Mouse (Mus musculus) neural tube, embryonic 14.5 days (tissue): ENCODE measurements around the gene Atg7. TPM values are rescaled to one million over a fixed set of nuclear protein-coding genes. Genes with fewer than 3 reads are reported as not detected.

Experiments used
- ATAC-seq: fragments of 200-750 bp; cut with Nextera tagmentation; 2 replicates; pipeline ENCODE4 v1.8.0; 2017; ENCODE audit warnings: low read depth, mild to moderate bottlenecking, moderate TSS enrichment, moderate library complexity
- H3K27ac ChIP-seq: fragments of 300-500 bp; sonication (generic); 2 replicates; pipeline ENCODE4 v1.5.1; 2014; ENCODE audit warnings: low read depth, mild to moderate bottlenecking, control low read depth, low read length, moderate library complexity, mixed read lengths
- H3K27me3 ChIP-seq: fragments of 300-500 bp; sonication (generic); 2 replicates; pipeline ENCODE4 v1.6.1; 2014; ENCODE audit warnings: low read length; ENCODE audit not compliant: control insufficient read depth, insufficient read depth
- H3K36me3 ChIP-seq: fragments of 300-500 bp; sonication (generic); 2 replicates; pipeline ENCODE4 v1.6.1; 2014; ENCODE audit warnings: low read length, mixed read lengths; ENCODE audit not compliant: control insufficient read depth, insufficient read depth
- H3K4me1 ChIP-seq: fragments of 300-500 bp; sonication (generic); 2 replicates; pipeline ENCODE4 v1.6.1; 2014; ENCODE audit warnings: low read length; ENCODE audit not compliant: control insufficient read depth, insufficient read depth
- H3K4me2 ChIP-seq: fragments of 300-500 bp; sonication (generic); 2 replicates; pipeline ENCODE4 v1.6.1; 2014; ENCODE audit warnings: mild to moderate bottlenecking, low read depth, low read length, control low read depth
- H3K4me3 ChIP-seq: fragments of 300-500 bp; sonication (generic); 2 replicates; pipeline ENCODE4 v1.5.1; 2014; ENCODE audit warnings: low read depth, low read length, control low read depth, mixed read lengths
- H3K9ac ChIP-seq: fragments of 300-500 bp; sonication (generic); replicated peaks from 2 replicates; pipeline ENCODE4 v1.6.1; 2014; ENCODE audit warnings: low read depth, mild to moderate bottlenecking, control low read depth, low read length, mixed read lengths
- H3K9me3 ChIP-seq: fragments of 300-500 bp; sonication (generic); 2 replicates; pipeline ENCODE4 v1.6.1; 2016; ENCODE audit warnings: low read length; ENCODE audit not compliant: control insufficient read depth
- WGBS: fragments of 180-500 bp; shearing (Covaris S2); extraction: QIAGEN DNeasy Blood & Tissue Kit; methylation state at CpG from one replicate; pipeline ENCODE4 v1.1.7; 2014; 5-methylcytosine and 5-hydroxymethylcytosine counted together
- polyA plus RNA-seq: library from polyadenylated mRNA; unstranded; fragments of >200 nt; fragmentation: Nextera tagmentation; extraction: Ambion mirVana; gene quantifications from 2 replicates; pipeline ENCODE4 v1.2.1, GENCODE M21; 2014

Atg7 gene
- polyA plus RNA-seq, 1 experiment from 2014 or later = 15.7 TPM

DNA sequence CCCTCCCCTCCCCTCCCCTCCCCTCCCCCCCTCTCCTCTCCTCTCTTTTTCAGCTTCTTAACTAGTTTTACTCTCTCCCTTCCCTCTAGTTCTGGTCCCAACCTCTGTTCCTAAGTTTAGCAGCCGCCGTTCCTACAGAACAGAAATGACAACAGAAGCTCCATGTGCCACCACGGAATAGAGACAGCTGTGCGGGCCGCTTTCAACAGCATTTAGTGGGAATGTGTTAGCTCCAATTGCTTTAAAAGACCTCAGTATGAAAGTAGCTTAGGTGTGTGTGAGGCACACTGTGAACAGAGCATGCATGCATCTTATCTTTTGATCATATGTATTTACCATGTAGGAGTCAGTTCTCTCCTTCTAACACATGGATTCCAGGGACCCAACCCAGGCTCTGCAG, 79.1 kb downstream of the Atg7 start:
- H3K27me3 ChIP-seq = no peaks in the 10 kb centered on the region
- no peaks in the 10 kb centered on the region for H3K36me3 ChIP-seq
- H3K9ac ChIP-seq = no peak overlapping the region
- no peak overlapping the region for H3K4me3 ChIP-seq
- no peaks in the 10 kb centered on the region for H3K9me3 ChIP-seq
- 87% methylated on average over 5 of the region's 5 CpGs for WGBS
- 0 out of 2 replicates have a peak, but pooled peaks cover 16% of the 10 kb centered on the region for H3K4me1 ChIP-seq
- no peak for ATAC-seq
- H3K27ac ChIP-seq = no peak overlapping the region
- H3K4me2 ChIP-seq = no peak overlapping the region

DNA sequence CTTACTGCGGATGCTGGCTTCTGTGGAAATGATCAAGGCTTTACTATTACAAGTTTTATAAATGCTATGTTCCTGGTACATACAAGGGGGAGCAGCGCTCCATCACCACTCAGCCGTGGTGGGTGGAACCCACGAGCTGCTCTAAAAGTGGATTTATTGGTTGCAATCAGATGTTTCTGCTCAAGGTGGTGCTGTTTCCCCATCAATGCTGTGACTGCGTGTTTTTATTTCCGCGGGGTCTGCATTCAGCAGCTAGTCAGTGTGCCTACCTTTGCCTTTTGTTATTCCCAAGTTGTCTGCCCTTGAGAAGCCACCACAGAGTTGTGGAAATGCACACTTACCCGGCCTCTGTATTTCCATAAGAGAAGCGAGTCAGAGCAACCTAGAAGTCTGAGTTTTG, 81.0 kb downstream of the Atg7 start:
- Histone ChIP-seq H3K27ac (no peak overlapping the region), H3K4me3 (no peak overlapping the region), H3K27me3 (no peaks in the 10 kb centered on the region), H3K4me1 (0 out of 2 replicates have a peak, but pooled peaks cover 16% of the 10 kb centered on the region), H3K9me3 (no peaks in the 10 kb centered on the region), H3K36me3 (no peaks in the 10 kb centered on the region), H3K9ac (no peak overlapping the region), H3K4me2 (no peak overlapping the region)
- 18% methylated on average over 9 of the region's 9 CpGs for WGBS
- ATAC-seq = peak; percentile 74

DNA sequence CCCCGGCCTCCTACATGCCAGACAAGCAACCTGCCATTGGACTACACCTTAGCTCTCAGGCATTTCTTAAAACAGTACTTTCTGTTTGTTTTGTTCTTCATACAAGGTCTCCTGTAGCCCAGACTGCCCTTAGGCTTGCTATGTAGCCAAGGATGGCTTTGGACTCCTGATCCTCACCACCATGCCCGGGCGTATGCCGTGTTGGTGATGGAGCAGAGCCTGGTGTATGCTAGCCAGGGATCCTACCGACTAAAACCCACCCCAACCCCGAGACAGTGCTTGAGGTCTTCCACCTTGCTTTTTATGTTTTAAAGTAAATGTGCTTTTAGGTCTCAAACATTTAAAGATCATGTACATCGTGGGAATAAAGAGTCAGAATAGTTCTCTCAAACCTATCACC, 81.5 kb downstream of the Atg7 start:
- no peak overlapping the region for H3K4me3 ChIP-seq
- H3K4me1 ChIP-seq = 0 out of 2 replicates have a peak, but pooled peaks cover 14% of the 10 kb centered on the region
- WGBS = 87% methylated on average over 7 of the region's 7 CpGs
- ATAC-seq = peak; percentile 44; the same call in 1 of the 2 replicates
- H3K27me3 ChIP-seq = no peaks in the 10 kb centered on the region
- no peak overlapping the region for H3K4me2 ChIP-seq
- no peaks in the 10 kb centered on the region for H3K9me3 ChIP-seq
- H3K36me3 ChIP-seq = no peaks in the 10 kb centered on the region
- H3K9ac ChIP-seq = no peak overlapping the region
- H3K27ac ChIP-seq = no peak overlapping the region

- H3K27ac ChIP-seq = no peak overlapping the region
- no peak overlapping the region for H3K4me3 ChIP-seq
- no peaks in the 10 kb centered on the region for H3K9me3 ChIP-seq
- 0 out of 2 replicates have a peak, but pooled peaks cover 13% of the 10 kb centered on the region for H3K4me1 ChIP-seq
- H3K36me3 ChIP-seq = no peaks in the 10 kb centered on the region
- H3K9ac ChIP-seq = no peak overlapping the region
- no peak overlapping the region for H3K4me2 ChIP-seq
- H3K27me3 ChIP-seq = no peaks in the 10 kb centered on the region
- 66% methylated on average over 8 of the region's 8 CpGs for WGBS
- ATAC-seq = no peak
Observed at GRCm38 (mm10) chr6:114725147-114725575, 82.3 kb downstream of the Atg7 start.

DNA sequence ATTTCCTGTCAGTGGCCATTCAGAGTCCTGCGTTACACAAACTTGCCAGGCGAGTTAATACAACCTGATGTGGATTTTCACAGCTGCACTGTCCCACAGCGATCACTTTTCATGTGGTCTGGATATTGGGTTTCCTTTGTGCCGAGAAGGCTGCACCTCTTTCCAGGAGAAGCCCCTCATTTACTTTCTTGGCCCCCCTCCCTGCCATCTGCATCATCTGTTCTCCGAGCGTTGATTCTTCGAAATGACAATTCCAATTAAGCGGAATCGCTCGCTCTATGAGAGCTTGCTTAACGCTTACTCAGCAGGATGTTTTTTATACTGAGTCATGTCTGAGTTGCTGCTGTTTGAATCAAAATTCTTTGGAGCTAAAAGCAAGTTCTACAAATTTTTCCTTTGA, 83.8 kb downstream of the Atg7 start:
- H3K4me1 ChIP-seq = 0 out of 2 replicates have a peak, but pooled peaks cover 13% of the 10 kb centered on the region
- WGBS = 49% methylated on average over 11 of the region's 11 CpGs

GRCm38 (mm10) chr6:114733156-114733555, 90.3 kb downstream of the Atg7 start:
- Histone ChIP-seq H3K9ac (no peak overlapping the region), H3K27me3 (no peaks in the 10 kb centered on the region), H3K4me1 (no peaks in the 10 kb centered on the region), H3K9me3 (no peaks in the 10 kb centered on the region), H3K4me2 (no peak overlapping the region), H3K4me3 (no peak overlapping the region), H3K27ac (no peak overlapping the region), H3K36me3 (no peaks in the 10 kb centered on the region)
- WGBS = 83% methylated on average over 5 of the region's 5 CpGs
- no peak for ATAC-seq

More for the DNA sequence above, 83.8 kb downstream of the Atg7 start:
- no peak overlapping the region for H3K27ac ChIP-seq
- no peak overlapping the region for H3K4me3 ChIP-seq
- H3K27me3 ChIP-seq = no peaks in the 10 kb centered on the region
- no peak overlapping the region for H3K4me2 ChIP-seq
- no peaks in the 10 kb centered on the region for H3K9me3 ChIP-seq
- no peaks in the 10 kb centered on the region for H3K36me3 ChIP-seq
- H3K9ac ChIP-seq = no peak overlapping the region
- ATAC-seq = no peak

GRCm38 (mm10) chr6:114733681-114734080, 90.8 kb downstream of the Atg7 start:
- ATAC-seq = no peak
- 82% methylated on average over 3 of the region's 3 CpGs for WGBS

GRCm38 (mm10) chr6:114735054-114735453, 92.2 kb downstream of the Atg7 start:
- WGBS = 78% methylated on average over 3 of the region's 3 CpGs
- Histone ChIP-seq H3K4me2 (no peak overlapping the region), H3K27ac (no peak overlapping the region), H3K27me3 (no peaks in the 10 kb centered on the region), H3K9me3 (no peaks in the 10 kb centered on the region), H3K9ac (no peak overlapping the region), H3K4me3 (no peak overlapping the region), H3K36me3 (no peaks in the 10 kb centered on the region), H3K4me1 (no peaks in the 10 kb centered on the region)
- ATAC-seq = no peak

More at GRCm38 (mm10) chr6:114733681-114734080, 90.8 kb downstream of the Atg7 start:
- H3K4me2 ChIP-seq = no peak overlapping the region
- H3K27me3 ChIP-seq = no peaks in the 10 kb centered on the region
- H3K4me3 ChIP-seq = no peak overlapping the region
- no peak overlapping the region for H3K9ac ChIP-seq
- no peaks in the 10 kb centered on the region for H3K4me1 ChIP-seq
- no peaks in the 10 kb centered on the region for H3K9me3 ChIP-seq
- H3K27ac ChIP-seq = no peak overlapping the region
- H3K36me3 ChIP-seq = no peaks in the 10 kb centered on the region

GRCm38 (mm10) chr6:114736355-114736754, 93.5 kb downstream of the Atg7 start:
- Histone ChIP-seq H3K9me3 (no peaks in the 10 kb centered on the region), H3K27ac (no peak overlapping the region), H3K27me3 (no peaks in the 10 kb centered on the region), H3K4me3 (no peak overlapping the region), H3K36me3 (no peaks in the 10 kb centered on the region), H3K4me2 (no peak overlapping the region), H3K9ac (no peak overlapping the region), H3K4me1 (no peaks in the 10 kb centered on the region)
- no peak for ATAC-seq
- WGBS = 92% methylated on average over 9 of the region's 9 CpGs
